Mouse (Mus musculus): ENCODE data around the gene Cnfn. TPM values are rescaled to one million over a fixed set of nuclear protein-coding genes. Genes with fewer than 3 reads are reported as not detected.

The Cnfn gene
- polyA plus RNA-seq, 1 experiment = not detected

GRCm38 (mm10) chr7:25384818-25385217, 15.3 kb upstream of the Cnfn start:
- Histone ChIP-seq H3K27ac (ENCODE audit: insufficient read depth, low read length) (peak overlapping the region; percentile 19; the same call in 1 of the 2 replicates), H3K36me3 (ENCODE audit: control insufficient read depth, insufficient read depth, low read length) (peaks cover 30% of the 10 kb centered on the region), H3K4me3 (ENCODE audit: extremely low read depth, insufficient read depth, insufficient read length) (no peak overlapping the region), H3K4me1 (ENCODE audit: control insufficient read depth, insufficient read depth, insufficient read length) (peaks cover 21% of the 10 kb centered on the region), H3K27me3 (ENCODE audit: control insufficient read depth, insufficient read depth, low read length) (no peaks in the 10 kb centered on the region)
- WGBS = 22% methylated on average over 9 of the region's 9 CpGs
- peak in 1 of 2 experiments; percentile 33 for DNase-seq (ENCODE audit: low read depth in 1 of 2, low spot score in 2 of 2)
- TF ChIP-seq POLR2A (IDR thresholded peaks at IDR 0.05; ENCODE audit: low read depth, low read length) (no peak), CTCF (IDR thresholded peaks at IDR 0.05; ENCODE audit: extremely low read depth, insufficient read depth, insufficient read length, insufficient replicate concordance) (no peak)

- TF ChIP-seq POLR2A (IDR thresholded peaks at IDR 0.05; ENCODE audit: low read depth, low read length) = no peak
- no peak for TF ChIP-seq CTCF (IDR thresholded peaks at IDR 0.05; ENCODE audit: extremely low read depth, insufficient read depth, insufficient read length, insufficient replicate concordance)
- WGBS = 66% methylated on average over 13 of the region's 13 CpGs
- no peak overlapping the region for H3K27ac ChIP-seq (ENCODE audit: insufficient read depth, low read length)
- H3K4me3 ChIP-seq (ENCODE audit: extremely low read depth, insufficient read depth, insufficient read length) = no peak overlapping the region
- H3K36me3 ChIP-seq (ENCODE audit: control insufficient read depth, insufficient read depth, low read length) = peaks cover 30% of the 10 kb centered on the region
- no peak for DNase-seq (ENCODE audit: low read depth in 1 of 2, low spot score in 2 of 2)
- H3K27me3 ChIP-seq (ENCODE audit: control insufficient read depth, insufficient read depth, low read length) = no peaks in the 10 kb centered on the region
- H3K4me1 ChIP-seq (ENCODE audit: control insufficient read depth, insufficient read depth, insufficient read length) = peaks cover 21% of the 10 kb centered on the region
These were observed 14.8 kb upstream of the Cnfn start for GRCm38 (mm10) chr7:25384318-25384717.

DNA sequence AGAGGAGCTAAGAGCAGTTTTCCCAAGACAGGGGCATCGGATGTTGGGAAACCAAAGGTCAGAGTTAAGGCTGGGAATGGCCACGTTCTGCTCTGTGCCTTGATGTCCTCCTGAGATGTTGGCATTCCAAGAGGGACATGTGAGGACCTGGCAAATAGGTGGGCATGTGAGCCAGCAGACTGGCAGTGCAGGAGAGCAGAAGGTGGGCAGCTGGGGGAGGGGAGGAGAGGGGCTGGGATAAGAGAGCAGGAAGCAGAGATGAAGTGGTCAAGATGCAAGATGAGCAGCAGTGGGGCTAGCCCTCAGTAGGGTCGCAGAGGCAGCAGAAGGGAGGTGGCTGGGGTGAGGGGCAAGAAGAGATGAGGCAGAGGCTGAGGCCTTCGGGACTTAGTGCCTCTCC, 14.4 kb upstream of the Cnfn start:
- Histone ChIP-seq H3K27me3 (ENCODE audit: control insufficient read depth, insufficient read depth, low read length) (no peaks in the 10 kb centered on the region), H3K4me1 (ENCODE audit: control insufficient read depth, insufficient read depth, insufficient read length) (peaks cover 21% of the 10 kb centered on the region), H3K27ac (ENCODE audit: insufficient read depth, low read length) (no peak overlapping the region), H3K4me3 (ENCODE audit: extremely low read depth, insufficient read depth, insufficient read length) (no peak overlapping the region), H3K36me3 (ENCODE audit: control insufficient read depth, insufficient read depth, low read length) (peaks cover 30% of the 10 kb centered on the region)
- no peak for DNase-seq (ENCODE audit: low read depth in 1 of 2, low spot score in 2 of 2)
- WGBS = 93% methylated on average over 4 of the region's 4 CpGs
- TF ChIP-seq CTCF (IDR thresholded peaks at IDR 0.05; ENCODE audit: extremely low read depth, insufficient read depth, insufficient read length, insufficient replicate concordance) = no peak
- TF ChIP-seq POLR2A (IDR thresholded peaks at IDR 0.05; ENCODE audit: low read depth, low read length) = no peak

- TF ChIP-seq CTCF (IDR thresholded peaks at IDR 0.05; ENCODE audit: extremely low read depth, insufficient read depth, insufficient read length, insufficient replicate concordance) = no peak
- no peak for TF ChIP-seq POLR2A (IDR thresholded peaks at IDR 0.05; ENCODE audit: low read depth, low read length)
- H3K4me3 ChIP-seq (ENCODE audit: extremely low read depth, insufficient read depth, insufficient read length) = no peak overlapping the region
- no peak overlapping the region for H3K27ac ChIP-seq (ENCODE audit: insufficient read depth, low read length)
- peaks cover 21% of the 10 kb centered on the region for H3K4me1 ChIP-seq (ENCODE audit: control insufficient read depth, insufficient read depth, insufficient read length)
- H3K36me3 ChIP-seq (ENCODE audit: control insufficient read depth, insufficient read depth, low read length) = peaks cover 30% of the 10 kb centered on the region
- no peaks in the 10 kb centered on the region for H3K27me3 ChIP-seq (ENCODE audit: control insufficient read depth, insufficient read depth, low read length)
- 87% methylated on average over 7 of the region's 7 CpGs for WGBS
- no peak for DNase-seq (ENCODE audit: low read depth in 1 of 2, low spot score in 2 of 2)
These were observed 13.9 kb upstream of the Cnfn start for GRCm38 (mm10) chr7:25383385-25383784.

GRCm38 (mm10) chr7:25382541-25382940, 13.0 kb upstream of the Cnfn start:
- no peak overlapping the region for H3K27ac ChIP-seq (ENCODE audit: insufficient read depth, low read length)

DNA sequence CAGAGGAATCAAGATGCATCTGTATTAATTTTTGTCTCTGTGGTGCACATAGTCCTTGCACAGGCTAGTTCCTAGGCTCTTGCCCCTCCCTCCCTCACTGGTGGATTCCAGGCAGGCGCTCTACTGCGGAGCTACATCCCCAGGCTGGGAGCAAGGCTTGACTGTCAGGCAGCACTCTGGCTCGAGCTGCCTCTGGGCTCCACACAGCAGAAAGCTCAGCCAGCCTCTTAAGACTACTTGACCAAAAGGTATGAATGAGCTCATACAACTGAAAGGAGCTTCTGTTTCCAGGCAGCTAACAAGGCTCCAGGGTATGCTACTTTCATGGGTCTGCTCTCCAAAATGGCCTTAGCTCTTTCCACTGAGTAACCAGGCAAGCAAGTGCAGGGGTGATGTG, 11.8 kb upstream of the Cnfn start:
- Histone ChIP-seq H3K36me3 (ENCODE audit: control insufficient read depth, insufficient read depth, low read length) (peaks cover 18% of the 10 kb centered on the region), H3K4me3 (ENCODE audit: extremely low read depth, insufficient read depth, insufficient read length) (no peak overlapping the region), H3K4me1 (ENCODE audit: control insufficient read depth, insufficient read depth, insufficient read length) (peaks cover 21% of the 10 kb centered on the region), H3K27ac (ENCODE audit: insufficient read depth, low read length) (no peak overlapping the region), H3K27me3 (ENCODE audit: control insufficient read depth, insufficient read depth, low read length) (no peaks in the 10 kb centered on the region)
- no peak for TF ChIP-seq POLR2A (IDR thresholded peaks at IDR 0.05; ENCODE audit: low read depth, low read length)
- no peak for TF ChIP-seq CTCF (IDR thresholded peaks at IDR 0.05; ENCODE audit: extremely low read depth, insufficient read depth, insufficient read length, insufficient replicate concordance)
- no peak for DNase-seq (ENCODE audit: low read depth in 1 of 2, low spot score in 2 of 2)
- 88% methylated on average over 3 of the region's 3 CpGs for WGBS

More at GRCm38 (mm10) chr7:25382541-25382940, 13.0 kb upstream of the Cnfn start:
- TF ChIP-seq CTCF (IDR thresholded peaks at IDR 0.05; ENCODE audit: extremely low read depth, insufficient read depth, insufficient read length, insufficient replicate concordance) (no peak), POLR2A (IDR thresholded peaks at IDR 0.05; ENCODE audit: low read depth, low read length) (no peak)
- Histone ChIP-seq H3K4me3 (ENCODE audit: extremely low read depth, insufficient read depth, insufficient read length) (no peak overlapping the region), H3K36me3 (ENCODE audit: control insufficient read depth, insufficient read depth, low read length) (peaks cover 25% of the 10 kb centered on the region), H3K4me1 (ENCODE audit: control insufficient read depth, insufficient read depth, insufficient read length) (peaks cover 21% of the 10 kb centered on the region), H3K27me3 (ENCODE audit: control insufficient read depth, insufficient read depth, low read length) (no peaks in the 10 kb centered on the region)
- no peak for DNase-seq (ENCODE audit: low read depth in 1 of 2, low spot score in 2 of 2)

- H3K27ac ChIP-seq (ENCODE audit: insufficient read depth, low read length) = peak overlapping the region; percentile 10; the same call in 1 of the 2 replicates
- TF ChIP-seq POLR2A (IDR thresholded peaks at IDR 0.05; ENCODE audit: low read depth, low read length) = no peak
- no peak for TF ChIP-seq CTCF (IDR thresholded peaks at IDR 0.05; ENCODE audit: extremely low read depth, insufficient read depth, insufficient read length, insufficient replicate concordance)
- H3K27me3 ChIP-seq (ENCODE audit: control insufficient read depth, insufficient read depth, low read length) = no peaks in the 10 kb centered on the region
- 77% methylated on average over 18 of the region's 18 CpGs for WGBS
- H3K4me3 ChIP-seq (ENCODE audit: extremely low read depth, insufficient read depth, insufficient read length) = peak overlapping the region; percentile 55
- H3K4me1 ChIP-seq (ENCODE audit: control insufficient read depth, insufficient read depth, insufficient read length) = peaks cover 16% of the 10 kb centered on the region
- H3K36me3 ChIP-seq (ENCODE audit: control insufficient read depth, insufficient read depth, low read length) = peaks cover 18% of the 10 kb centered on the region
- DNase-seq (ENCODE audit: low read depth in 1 of 2, low spot score in 2 of 2) = no peak
These were observed 11.1 kb upstream of the Cnfn start for GRCm38 (mm10) chr7:25380392-25381283.
